21 mouse cellular contexts compared by ENCODE assay signal in genomic region chr16:6930795-6931194, GRCm38 (mm10).
DNase-seq lines count a peak whose midpoint lies in the region; ATAC-seq and TF ChIP-seq lines count a peak whose summit lies in the region.
"Had no signal": no experiment of that assay in that cellular context is flagged by ENCODE, and none has a peak within 500 bp of the region (broad histone marks: within the 10 kb centered on the region; RNA-seq: fewer than 3 reads in every experiment).

No protein-coding gene starts in this region.

- H3K4me1 ChIP-seq in kidney, postnatal 0 days (replicated peaks; ENCODE audit: insufficient read depth, low read length), result no peaks in the 10 kb centered on the region
- no peaks in the 10 kb centered on the region for H3K4me1 ChIP-seq in lung, embryonic 14.5 days (ENCODE audit: insufficient read depth)
- no peaks in the 10 kb centered on the region for H3K4me1 ChIP-seq in embryonic facial prominence, embryonic 14.5 days (ENCODE audit: control insufficient read depth, insufficient read depth, low read length)
- H3K4me1 ChIP-seq: forebrain, embryonic 15.5 days; heart, embryonic 15.5 days; hindbrain, embryonic 15.5 days had no signal

- whole genome bisulfite sequencing in kidney, postnatal 0 days, result 41% methylated on average over 3 of the region's 3 CpGs
- 39% methylated on average over 3 of the region's 3 CpGs for WGBS in lung, embryonic 14.5 days
- 45% methylated on average over 3 of the region's 3 CpGs for WGBS in embryonic facial prominence, embryonic 14.5 days

- DNase-seq in embryo, embryonic 10 days (ENCODE audit: low spot score), result peak; percentile 31
- no peak for DNase-seq in embryo, embryonic 9.5 days (ENCODE audit: extremely low spot score)
- DNase-seq in kidney, postnatal 0 days (ENCODE audit: low spot score), result peak; percentile 41
- no peak for DNase-seq in kidney, postnatal 14 days
- DNase-seq in lung, embryonic 14.5 days, result peak; percentile 66
- no peak for DNase-seq in lung, postnatal 36 days
- peak; percentile 5 for DNase-seq in embryonic facial prominence, embryonic 14.5 days (ENCODE audit: low spot score)
- no peak for DNase-seq in gastrocnemius, postnatal 4 days (ENCODE audit: low spot score in 2 of 2)
- DNase-seq: adrenal gland, postnatal 14 days; cerebellum, adult 11-12 months; cerebellum, adult 9-10 months; cerebellum, postnatal 36 days; gastrocnemius, postnatal 10 days; heart, adult 2 months; heart, postnatal 14 days had no signal

- H3K9ac ChIP-seq in kidney, postnatal 0 days (ENCODE audit: low read depth, low read length), result no peak overlapping the region
- H3K9ac ChIP-seq in lung, embryonic 14.5 days, result no peak overlapping the region
- H3K9ac ChIP-seq in embryonic facial prominence, embryonic 14.5 days (ENCODE audit: low read depth, low read length), result no peak overlapping the region
- H3K9ac ChIP-seq: forebrain, embryonic 15.5 days; heart, embryonic 15.5 days; hindbrain, embryonic 15.5 days had no signal

- H3K27me3 ChIP-seq in kidney, postnatal 0 days (ENCODE audit: insufficient read depth, low read length), result no peaks in the 10 kb centered on the region
- H3K27me3 ChIP-seq in lung, embryonic 14.5 days (ENCODE audit: insufficient read depth, low read length), result no peaks in the 10 kb centered on the region
- no peaks in the 10 kb centered on the region for H3K27me3 ChIP-seq in embryonic facial prominence, embryonic 14.5 days (replicated peaks; ENCODE audit: control insufficient read depth, insufficient read depth, low read length)
- H3K27me3 ChIP-seq: forebrain, embryonic 15.5 days; heart, embryonic 15.5 days; hindbrain, embryonic 15.5 days had no signal

- TF ChIP-seq CTCF in kidney, postnatal 0 days (IDR thresholded peaks at IDR 0.05; ENCODE audit: low read depth), result no peak
- no peak for TF ChIP-seq CTCF in lung, embryonic 14.5 days (IDR thresholded peaks at IDR 0.05; ENCODE audit: low read depth)

- no peaks in the 10 kb centered on the region for H3K36me3 ChIP-seq in kidney, postnatal 0 days (ENCODE audit: insufficient read depth, low read length)
- H3K36me3 ChIP-seq in lung, embryonic 14.5 days (ENCODE audit: insufficient read depth), result no peaks in the 10 kb centered on the region
- H3K36me3 ChIP-seq in embryonic facial prominence, embryonic 14.5 days (ENCODE audit: control insufficient read depth, insufficient read depth, low read length), result no peaks in the 10 kb centered on the region
- H3K36me3 ChIP-seq: forebrain, embryonic 15.5 days; heart, embryonic 15.5 days; hindbrain, embryonic 15.5 days had no signal

- ATAC-seq in kidney, postnatal 0 days (replicated peaks; ENCODE audit: low FRiP score, low read depth), result no peak
- no peak for ATAC-seq in lung, embryonic 14.5 days (ENCODE audit: insufficient read depth)
- no peak for ATAC-seq in embryonic facial prominence, embryonic 14.5 days (ENCODE audit: low read depth)
- ATAC-seq: activated CD4-positive, CD25-positive, alpha-beta regulatory T cell, adult 4 months; forebrain, embryonic 15.5 days; Patski had no signal

- H3K4me3 ChIP-seq in kidney, postnatal 0 days (replicated peaks; ENCODE audit: low read depth, low read length), result no peak overlapping the region
- no peak overlapping the region for H3K4me3 ChIP-seq in lung, embryonic 14.5 days (ENCODE audit: low read depth, low read length)
- no peak overlapping the region for H3K4me3 ChIP-seq in embryonic facial prominence, embryonic 14.5 days (ENCODE audit: low read depth, low read length)
- H3K4me3 ChIP-seq: forebrain, embryonic 15.5 days; heart, adult 2 months; heart, embryonic 15.5 days; hindbrain, embryonic 15.5 days had no signal

- no peak overlapping the region for H3K27ac ChIP-seq in kidney, postnatal 0 days
- no peak overlapping the region for H3K27ac ChIP-seq in lung, embryonic 14.5 days (ENCODE audit: low read depth)
- no peak overlapping the region for H3K27ac ChIP-seq in embryonic facial prominence, embryonic 14.5 days (replicated peaks; ENCODE audit: low read depth, low read length)
- H3K27ac ChIP-seq: forebrain, embryonic 15.5 days; heart, adult 2 months; heart, embryonic 15.5 days; hindbrain, embryonic 15.5 days had no signal

- no peaks in the 10 kb centered on the region for H3K9me3 ChIP-seq in kidney, postnatal 0 days (replicated peaks; ENCODE audit: low read length)
- H3K9me3 ChIP-seq in lung, embryonic 14.5 days (ENCODE audit: low read depth, low read length), result no peaks in the 10 kb centered on the region
- no peaks in the 10 kb centered on the region for H3K9me3 ChIP-seq in embryonic facial prominence, embryonic 14.5 days (ENCODE audit: control insufficient read depth, low read length)
- H3K9me3 ChIP-seq: forebrain, embryonic 15.5 days; heart, embryonic 15.5 days; hindbrain, embryonic 15.5 days had no signal

- no peak overlapping the region for H3K4me2 ChIP-seq in kidney, postnatal 0 days (ENCODE audit: low read length)
- no peak overlapping the region for H3K4me2 ChIP-seq in lung, embryonic 14.5 days
- no peak overlapping the region for H3K4me2 ChIP-seq in embryonic facial prominence, embryonic 14.5 days (ENCODE audit: low read depth, low read length)
- H3K4me2 ChIP-seq: forebrain, embryonic 15.5 days; heart, embryonic 11.5 days; heart, embryonic 15.5 days; hindbrain, embryonic 15.5 days had no signal

Comparison
In these comparisons a context has a peak if more than half of its experiments do, and no peak if none do; other contexts are left out.
1. DNase-seq: peak in embryo, embryonic 10 days (single experiment), kidney, postnatal 0 days (single experiment), lung, embryonic 14.5 days (single experiment) and embryonic facial prominence, embryonic 14.5 days (single experiment); none in embryo, embryonic 9.5 days (single experiment), kidney, postnatal 14 days (single experiment), lung, postnatal 36 days (single experiment) and gastrocnemius, postnatal 4 days (0 of 2).